Mouse (Mus musculus) NIH3T3 (cell line): ENCODE results near the gene Scgb3a1.
A peak's percentile ranks its signal among the peaks of the same experiment; 100 is the strongest.

ENCODE experiments used
- DNase-seq: peaks from one replicate; pipeline ENCODE4 v3.0.0-alpha.2; 2012; ENCODE audit warnings: low read depth

Scgb3a1 gene

GRCm38 (mm10) chr11:49658791-49659469 lies 4.5 kb upstream of the Scgb3a1 start:
- no peak for DNase-seq

GRCm38 (mm10) chr11:49659470-49659799 lies 4.0 kb upstream of the Scgb3a1 start:
- no peak for DNase-seq

DNA sequence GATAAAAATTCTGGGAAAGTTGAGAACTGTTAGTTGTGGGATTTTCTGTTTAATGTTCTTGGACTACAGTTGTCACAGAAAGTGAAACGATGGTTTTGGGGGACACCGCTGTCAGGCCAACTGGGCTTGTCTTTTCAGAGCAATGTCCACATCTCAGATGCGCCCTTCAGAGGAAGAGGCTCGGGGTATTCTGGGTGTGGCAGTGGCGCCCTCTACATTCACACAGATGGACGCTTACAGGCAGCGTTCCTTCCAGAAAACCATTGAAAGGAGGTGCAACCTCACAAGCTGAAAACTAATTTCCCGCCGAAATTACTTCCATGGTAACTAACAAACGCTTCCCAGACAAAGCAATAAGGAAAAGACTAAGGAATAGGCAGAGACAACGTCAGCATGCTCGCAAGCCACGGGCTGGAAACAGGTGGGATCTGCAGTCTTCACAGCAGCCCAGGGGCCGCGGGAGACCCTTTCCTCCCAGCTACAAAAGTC lies 1.1 kb upstream of the Scgb3a1 start:
- no peak for DNase-seq

DNA sequence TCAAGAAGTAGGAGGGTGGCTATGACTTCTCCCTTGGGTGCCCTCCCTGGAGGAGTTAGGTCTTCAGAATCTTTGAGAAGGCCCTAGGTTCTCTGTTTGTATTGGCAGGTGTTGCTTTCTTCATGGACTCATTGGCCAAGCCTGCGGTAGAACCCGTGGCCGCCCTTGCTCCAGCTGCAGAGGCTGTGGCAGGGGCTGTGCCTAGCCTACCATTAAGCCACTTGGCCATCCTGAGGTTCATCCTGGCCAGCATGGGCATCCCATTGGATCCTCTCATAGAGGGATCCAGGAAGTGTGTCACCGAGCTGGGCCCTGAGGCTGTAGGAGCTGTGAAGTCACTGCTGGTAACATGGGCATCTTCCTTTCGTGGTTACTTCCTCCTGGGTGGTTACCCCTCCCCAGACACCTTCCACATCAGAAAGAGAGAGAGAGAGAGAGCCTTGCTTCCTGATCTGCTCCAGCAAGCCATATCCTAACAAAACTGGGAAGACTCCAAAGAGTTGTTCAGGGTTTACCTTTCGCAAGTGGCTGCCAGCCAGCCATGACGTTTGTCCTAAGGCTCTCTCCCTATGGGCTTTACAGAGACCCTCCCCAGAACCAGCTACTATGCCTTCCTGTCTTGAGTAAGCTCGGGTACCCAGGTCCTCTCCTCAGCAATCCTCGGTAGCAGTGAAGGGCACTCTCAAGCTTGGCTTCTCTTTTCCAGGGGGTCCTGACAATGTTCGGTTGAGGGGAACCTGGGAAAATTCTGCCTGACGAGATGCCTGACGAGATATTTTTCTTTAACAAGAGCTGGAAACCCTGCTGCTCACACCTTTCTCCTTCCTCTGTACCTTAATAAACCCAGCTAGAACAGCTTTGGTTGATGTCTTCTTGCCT lies 1.1 kb downstream of the Scgb3a1 start:
- DNase-seq = no peak

- no peak for DNase-seq
Observed at GRCm38 (mm10) chr11:49665462-49665861, 2.1 kb downstream of the Scgb3a1 start.

DNA sequence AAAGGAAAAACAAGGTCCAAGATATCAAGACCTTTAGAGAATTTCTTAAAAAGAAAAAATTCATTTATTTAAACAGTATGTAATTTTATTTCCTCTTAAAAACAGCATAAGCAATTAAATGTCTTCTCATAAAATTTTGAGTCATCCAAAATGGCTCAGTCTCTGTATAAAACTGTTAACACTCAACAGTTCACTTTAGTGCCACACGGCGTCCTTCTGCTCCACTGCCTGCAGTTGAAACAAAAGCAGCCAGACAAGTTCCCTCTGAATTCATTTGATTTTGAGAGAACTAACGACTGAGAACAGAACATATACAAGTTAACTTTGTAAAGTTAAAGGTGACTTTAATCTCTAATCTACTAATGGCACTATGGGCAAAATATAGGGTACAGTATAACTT lies 10.0 kb downstream of the Scgb3a1 start:
- no peak for DNase-seq

DNA sequence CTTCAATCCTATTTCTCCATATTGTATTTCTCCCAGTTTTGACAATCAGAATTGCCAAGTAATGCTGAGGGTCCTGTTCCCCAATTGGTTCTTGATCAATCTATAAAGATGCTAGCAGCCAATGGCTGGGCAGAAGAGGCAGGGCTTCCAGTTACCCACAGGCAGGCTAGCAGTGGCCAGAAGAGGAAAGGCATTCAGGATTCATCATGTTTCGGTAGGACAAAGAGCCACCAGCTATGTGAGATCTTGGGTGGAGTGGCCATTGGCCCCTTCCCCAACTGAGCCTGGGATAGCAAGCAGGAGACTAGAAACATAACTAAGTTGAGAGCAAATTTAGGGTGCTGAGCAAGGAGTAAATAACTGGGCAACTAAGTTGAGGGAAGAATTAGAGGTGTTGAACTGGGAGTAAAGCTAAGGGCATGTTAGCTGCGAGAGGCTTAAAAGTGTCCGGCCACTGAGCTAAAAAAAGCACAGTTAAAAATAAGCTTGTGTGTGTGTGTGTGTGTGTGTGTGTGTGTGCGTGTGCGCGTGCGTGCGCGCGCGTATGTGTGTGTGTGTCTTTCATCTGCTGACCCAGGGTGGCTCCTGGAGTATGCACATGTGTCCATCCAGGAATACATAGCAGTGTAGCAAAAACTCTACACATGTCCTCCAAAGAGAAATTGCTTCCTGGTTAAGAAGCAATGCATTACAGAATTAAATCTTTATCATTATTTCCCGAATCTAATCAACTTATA lies 21.0 kb downstream of the Scgb3a1 start:
- no peak for DNase-seq

DNA sequence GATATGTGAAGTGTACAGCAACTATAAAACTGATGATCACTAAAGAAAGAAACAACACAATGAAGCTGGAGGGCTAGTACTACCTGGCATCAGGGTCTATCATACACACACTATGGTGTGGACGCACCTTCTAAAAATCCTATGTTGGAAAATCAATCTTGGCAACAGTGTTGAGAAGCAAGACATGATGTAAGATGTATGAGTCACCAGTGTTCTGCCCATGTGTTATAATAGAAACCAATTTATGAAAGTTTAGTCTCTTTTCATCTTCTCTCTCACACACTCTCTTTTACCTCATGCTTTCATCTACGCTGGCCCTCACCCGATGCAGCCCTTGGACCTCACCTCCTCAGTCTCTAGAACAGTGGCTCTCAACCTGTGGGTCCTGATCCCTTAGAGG lies 31.6 kb downstream of the Scgb3a1 start:
- DNase-seq = peak; percentile 43

- no peak for DNase-seq
Observed at GRCm38 (mm10) chr11:49695695-49696094, 32.3 kb downstream of the Scgb3a1 start.

- DNase-seq = no peak
Observed at GRCm38 (mm10) chr11:49696472-49696871, 33.1 kb downstream of the Scgb3a1 start.

GRCm38 (mm10) chr11:49697779-49698178 lies 34.4 kb downstream of the Scgb3a1 start:
- no peak for DNase-seq

GRCm38 (mm10) chr11:49699079-49699478 lies 35.7 kb downstream of the Scgb3a1 start:
- no peak for DNase-seq

- no peak for DNase-seq
Observed at GRCm38 (mm10) chr11:49702014-49702413, 38.6 kb downstream of the Scgb3a1 start.

DNA sequence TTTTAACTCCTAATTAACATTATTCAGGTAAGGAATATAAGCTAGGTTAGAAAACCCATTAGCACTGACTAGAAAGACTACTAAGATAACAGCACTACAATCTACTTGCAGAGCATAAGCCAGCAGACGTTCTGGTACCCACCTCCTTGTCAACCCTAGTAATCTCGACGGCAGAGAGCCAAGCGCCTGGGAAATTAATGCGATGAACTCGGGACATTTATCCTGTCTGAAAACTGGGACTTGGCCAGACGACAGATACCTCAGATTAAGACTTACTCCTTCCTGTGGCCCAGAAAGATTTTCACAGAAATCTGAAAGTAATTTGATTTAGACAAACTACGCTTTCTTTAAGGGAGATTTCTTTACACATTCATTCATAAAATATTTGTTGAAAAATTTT lies 41.4 kb downstream of the Scgb3a1 start:
- no peak for DNase-seq

- no peak for DNase-seq
Observed at GRCm38 (mm10) chr11:49707834-49708233, 44.4 kb downstream of the Scgb3a1 start.

DNA sequence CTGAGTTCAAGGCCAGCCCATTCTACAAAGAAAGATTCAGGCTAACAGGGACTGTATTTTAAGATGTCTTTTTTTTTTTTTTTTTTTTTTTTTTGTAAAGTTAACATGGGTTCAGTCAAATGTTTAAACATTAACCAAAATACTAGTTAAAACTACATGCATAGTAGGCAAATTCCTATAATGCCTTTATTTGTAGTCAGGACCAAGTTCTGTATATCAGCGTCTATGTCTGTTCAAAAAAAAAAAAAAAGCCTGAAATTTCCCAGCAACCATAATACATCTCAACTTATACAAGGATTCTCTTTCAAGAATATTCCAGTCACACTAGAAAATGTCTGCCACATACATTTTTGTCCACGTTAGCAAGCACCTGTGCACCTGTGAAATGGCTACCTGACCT lies 47.3 kb downstream of the Scgb3a1 start:
- no peak for DNase-seq

GRCm38 (mm10) chr11:49711981-49712554 lies 48.7 kb downstream of the Scgb3a1 start:
- DNase-seq = peak; percentile 37

DNA sequence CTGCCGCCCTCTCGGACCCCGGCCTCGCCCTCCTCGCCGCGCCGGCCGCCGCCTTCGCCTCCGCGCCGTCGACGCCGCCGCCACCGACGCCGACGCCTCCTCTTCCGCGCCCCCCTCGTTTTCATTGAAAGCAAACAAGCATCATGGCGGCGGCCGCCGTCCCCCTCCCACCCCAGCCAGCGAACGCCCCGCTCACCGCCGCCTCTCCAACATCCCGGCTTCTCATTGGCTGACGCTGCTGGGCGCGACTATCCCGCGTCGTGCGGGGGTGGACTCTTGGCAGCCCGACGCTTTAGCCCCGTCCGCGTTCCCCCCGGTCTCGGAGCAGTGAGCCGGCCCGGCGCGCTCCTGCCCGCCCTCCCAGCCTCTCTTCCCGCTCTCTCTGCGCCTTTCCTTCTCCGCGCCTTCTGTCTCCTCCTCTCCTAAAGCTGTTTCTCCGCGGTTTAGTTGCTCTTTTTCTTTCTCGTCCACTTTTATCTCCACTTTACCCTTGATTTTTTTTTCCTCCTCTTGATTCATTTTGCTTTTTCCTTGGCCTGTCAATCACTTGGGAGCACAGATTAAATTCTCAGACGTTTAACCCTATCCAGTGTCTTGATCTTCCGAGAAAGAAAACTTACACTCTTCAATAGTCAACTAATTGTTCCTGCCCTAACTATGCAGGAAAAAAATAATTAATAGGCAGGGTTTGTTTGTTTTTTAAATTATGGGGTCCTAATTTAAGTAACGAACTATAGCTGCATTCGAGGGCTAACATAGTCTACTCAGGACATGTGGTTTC lies 49.3 kb downstream of the Scgb3a1 start, which contains the start of gene Cnot6:
TSS of gene Cnot6 (minus strand) at position 169 of the 781 bp plus-strand sequence.
- peak; percentile 99 for DNase-seq

DNA sequence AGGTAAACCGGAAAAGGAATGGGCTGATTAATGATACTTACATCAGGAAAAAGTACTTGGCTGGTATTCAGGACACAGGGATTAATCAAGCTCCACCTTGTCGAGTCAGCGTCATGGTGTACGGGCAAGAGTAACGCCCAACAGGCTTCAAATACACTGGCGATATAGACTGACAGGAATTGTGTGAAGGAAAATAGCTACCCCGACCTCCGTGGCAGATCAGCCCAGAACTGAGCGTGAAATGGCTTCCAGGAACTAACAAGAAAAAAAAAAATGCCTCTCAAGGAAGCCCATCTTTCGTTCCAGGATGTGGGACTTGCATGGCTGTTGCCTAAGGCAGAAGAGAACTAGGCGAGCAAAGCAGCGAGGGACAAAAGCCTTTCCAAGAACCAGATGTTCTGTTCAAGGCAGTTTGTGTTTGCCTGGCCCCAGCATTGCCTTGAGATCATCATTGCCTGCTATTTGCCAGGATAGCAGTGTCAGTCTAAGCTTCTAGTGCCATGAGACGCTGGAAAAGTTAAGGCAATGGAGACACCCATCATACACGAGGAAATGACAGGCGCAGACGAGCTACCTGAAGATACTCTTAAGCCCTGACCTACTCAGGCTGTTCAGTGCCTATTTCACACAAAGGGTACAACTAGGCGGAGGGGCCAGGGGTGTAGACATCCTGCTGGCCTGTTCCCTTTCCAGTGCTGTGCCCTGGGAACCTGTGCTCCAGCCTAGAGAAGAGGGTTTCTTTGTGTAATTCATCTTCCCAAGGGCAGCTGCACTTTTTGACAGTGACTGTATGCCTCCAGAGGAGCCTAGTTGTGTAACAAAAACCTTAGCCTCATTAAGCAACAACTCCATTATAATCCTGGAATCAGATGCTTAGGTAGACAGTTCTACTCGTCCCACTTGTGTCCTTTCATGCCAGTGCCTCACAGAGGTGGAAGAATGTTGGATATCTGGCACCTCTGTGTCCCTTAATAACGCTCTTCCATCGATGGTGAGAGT lies 50.2 kb downstream of the Scgb3a1 start:
- DNase-seq = peak; percentile 44
